Mouse (Mus musculus) heart, embryonic 12.5 days (tissue): ENCODE measurements at regions not wholly inside any gene's neighbourhood (a gene's known extent, or its start where the extent isn't known, plus 50 kb on each side); places are given as distances from the start of the nearest gene placed in this dataset.

Experiments used
- ATAC-seq: fragments of 200-750 bp; cut with Nextera tagmentation; 2 replicates; pipeline ENCODE4 v1.8.0; 2017; ENCODE audit warnings: moderate TSS enrichment, moderate library complexity; ENCODE audit not compliant: insufficient number of reproducible peaks, low FRiP score
- H3K27ac ChIP-seq: fragments of 300-500 bp; sonication (generic); 2 replicates; pipeline ENCODE4 v1.5.1; 2016; ENCODE audit warnings: mild to moderate bottlenecking, moderate library complexity; ENCODE audit not compliant: poor library complexity, severe bottlenecking
- H3K27me3 ChIP-seq: fragments of 300-500 bp; sonication (generic); replicated peaks from 2 replicates; pipeline ENCODE4 v1.6.1; 2016; ENCODE audit warnings: mild to moderate bottlenecking, moderate library complexity
- H3K36me3 ChIP-seq: fragments of 300-500 bp; sonication (generic); 2 replicates; pipeline ENCODE4 v1.6.1; 2016; ENCODE audit warnings: mild to moderate bottlenecking, moderate library complexity
- H3K4me1 ChIP-seq: fragments of 300-500 bp; sonication (generic); replicated peaks from 2 replicates; pipeline ENCODE4 v1.6.1; 2016; ENCODE audit warnings: mild to moderate bottlenecking
- H3K4me2 ChIP-seq: fragments of 300-500 bp; sonication (generic); 2 replicates; pipeline ENCODE4 v1.6.1; 2016; ENCODE audit warnings: mild to moderate bottlenecking, moderate library complexity
- H3K4me3 ChIP-seq: fragments of 300-500 bp; sonication (generic); 2 replicates; pipeline ENCODE4 v1.5.1; 2016; ENCODE audit warnings: mild to moderate bottlenecking
- H3K9ac ChIP-seq: fragments of 300-500 bp; sonication (generic); 2 replicates; pipeline ENCODE4 v1.6.1; 2016; ENCODE audit warnings: mild to moderate bottlenecking, moderate library complexity
- H3K9me3 ChIP-seq: fragments of 300-500 bp; sonication (generic); replicated peaks from 2 replicates; pipeline ENCODE4 v1.6.1; 2016; ENCODE audit warnings: mild to moderate bottlenecking, moderate library complexity
- WGBS: fragments of 180-500 bp; shearing (Covaris S2); methylation state at CpG from one replicate; pipeline ENCODE4 v1.1.7; 2016; 5-methylcytosine and 5-hydroxymethylcytosine counted together

DNA sequence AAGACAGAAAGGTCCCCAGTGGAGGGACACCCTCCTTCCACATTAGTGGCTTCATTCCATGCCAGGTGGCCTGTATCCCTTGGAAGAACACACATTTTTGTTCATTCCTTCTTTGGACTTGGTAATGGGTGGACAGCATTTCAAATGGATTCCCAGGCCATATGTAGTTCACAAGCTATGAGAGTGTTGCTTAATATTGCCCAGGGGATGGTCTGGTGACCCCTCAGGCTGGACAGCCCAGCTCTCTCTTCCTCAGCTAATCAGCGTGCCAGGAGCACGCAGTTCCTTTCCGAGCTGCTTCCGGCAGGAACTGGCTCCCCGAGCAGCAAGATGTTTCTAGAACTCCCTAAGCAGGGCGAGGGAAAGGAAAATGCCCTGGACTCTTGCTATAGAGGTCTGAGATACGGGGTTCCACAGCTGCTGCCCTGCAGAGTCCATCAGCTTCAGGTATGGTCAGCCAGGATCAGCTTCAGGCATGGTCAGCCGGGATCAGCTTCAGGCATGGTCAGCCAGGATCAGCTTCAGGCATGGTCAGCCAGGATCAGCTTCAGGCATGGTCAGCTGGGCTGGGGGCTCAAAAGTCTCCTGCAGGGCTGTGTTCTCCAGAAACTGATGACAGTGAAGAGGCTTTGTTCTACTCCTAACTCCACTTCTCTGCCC is 146.9 kb upstream of the Tmem45b start:
- no peaks in the 10 kb centered on the region for H3K27me3 ChIP-seq
- H3K4me3 ChIP-seq: no peak overlapping the region
- ATAC-seq: no peak
- H3K9me3 ChIP-seq: no peaks in the 10 kb centered on the region
- no peak overlapping the region for H3K4me2 ChIP-seq
- H3K27ac ChIP-seq: no peak overlapping the region
- peaks cover 17% of the 10 kb centered on the region for H3K4me1 ChIP-seq
- H3K9ac ChIP-seq: no peak overlapping the region
- WGBS: 62% methylated on average over 8 of the region's 8 CpGs
- H3K36me3 ChIP-seq: no peaks in the 10 kb centered on the region

DNA sequence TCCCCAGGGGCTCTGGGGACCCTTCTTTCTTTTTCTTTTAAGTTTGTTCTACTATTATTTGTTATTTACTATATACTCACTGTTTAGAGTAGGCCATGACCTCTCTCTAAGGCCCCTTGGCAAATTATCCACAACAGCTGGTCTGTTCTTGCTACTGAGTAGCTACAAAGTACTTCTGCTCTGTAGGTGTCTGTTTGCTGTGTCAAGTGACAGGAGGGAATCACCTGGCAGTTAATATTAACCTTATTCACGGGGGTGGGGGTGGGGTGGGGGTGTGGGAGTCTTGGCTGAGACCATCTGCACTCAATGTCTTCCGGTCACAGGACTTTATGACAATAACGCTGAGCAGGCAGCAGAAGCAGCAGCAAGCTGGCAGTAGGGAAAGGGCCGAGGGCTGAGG is 146.4 kb upstream of the Tmem45b start:
- no peak overlapping the region for H3K4me3 ChIP-seq
- H3K4me1 ChIP-seq: peaks cover 17% of the 10 kb centered on the region
- 57% methylated on average over 4 of the region's 4 CpGs for WGBS
- ATAC-seq: no peak
- no peak overlapping the region for H3K27ac ChIP-seq
- no peaks in the 10 kb centered on the region for H3K9me3 ChIP-seq
- H3K27me3 ChIP-seq: no peaks in the 10 kb centered on the region
- H3K4me2 ChIP-seq: no peak overlapping the region
- H3K9ac ChIP-seq: no peak overlapping the region
- no peaks in the 10 kb centered on the region for H3K36me3 ChIP-seq

DNA sequence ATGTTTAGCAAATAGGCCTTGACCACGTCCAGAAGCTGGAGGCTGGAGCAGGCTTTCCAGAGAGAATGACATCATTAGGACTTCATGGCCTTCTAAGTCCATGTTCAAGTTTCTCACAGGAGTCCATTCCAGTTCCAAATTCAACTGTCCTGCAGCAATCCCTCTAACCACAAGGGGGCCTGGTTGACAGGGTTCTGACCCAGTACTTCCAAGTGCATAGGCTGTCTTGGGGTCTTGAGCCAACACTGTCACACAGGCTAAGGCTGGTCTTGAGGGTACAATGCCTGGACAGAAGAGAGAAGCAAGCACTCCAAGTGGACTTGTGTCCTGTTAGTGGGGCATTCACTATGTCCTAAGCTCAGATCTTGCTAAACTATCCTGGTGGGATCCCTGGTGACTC is 145.9 kb upstream of the Tmem45b start:
- 58% methylated on average over 1 of the region's 1 CpGs for WGBS
- no peak overlapping the region for H3K27ac ChIP-seq
- no peaks in the 10 kb centered on the region for H3K27me3 ChIP-seq
- no peak overlapping the region for H3K4me2 ChIP-seq
- H3K4me1 ChIP-seq: peaks cover 17% of the 10 kb centered on the region
- H3K36me3 ChIP-seq: no peaks in the 10 kb centered on the region
- H3K4me3 ChIP-seq: no peak overlapping the region
- no peak overlapping the region for H3K9ac ChIP-seq
- ATAC-seq: no peak; the same call in 1 of the 2 replicates
- no peaks in the 10 kb centered on the region for H3K9me3 ChIP-seq

GRCm38 (mm10) chr9:31609731-31610130 is 145.5 kb upstream of the Tmem45b start:
- Histone ChIP-seq H3K27ac (no peak overlapping the region), H3K9ac (no peak overlapping the region), H3K4me1 (peaks cover 17% of the 10 kb centered on the region), H3K27me3 (no peaks in the 10 kb centered on the region), H3K4me2 (no peak overlapping the region), H3K4me3 (no peak overlapping the region), H3K36me3 (no peaks in the 10 kb centered on the region), H3K9me3 (no peaks in the 10 kb centered on the region)
- ATAC-seq: no peak
- 75% methylated on average over 3 of the region's 3 CpGs for WGBS

- Histone ChIP-seq H3K4me3 (no peak overlapping the region), H3K9ac (no peak overlapping the region), H3K4me1 (peaks cover 17% of the 10 kb centered on the region), H3K4me2 (no peak overlapping the region), H3K27ac (no peak overlapping the region), H3K36me3 (no peaks in the 10 kb centered on the region), H3K9me3 (no peaks in the 10 kb centered on the region), H3K27me3 (no peaks in the 10 kb centered on the region)
- WGBS: 53% methylated on average over 8 of the region's 8 CpGs
- no peak for ATAC-seq
Observed at GRCm38 (mm10) chr9:31608084-31608870, 144.0 kb upstream of the Tmem45b start.

DNA sequence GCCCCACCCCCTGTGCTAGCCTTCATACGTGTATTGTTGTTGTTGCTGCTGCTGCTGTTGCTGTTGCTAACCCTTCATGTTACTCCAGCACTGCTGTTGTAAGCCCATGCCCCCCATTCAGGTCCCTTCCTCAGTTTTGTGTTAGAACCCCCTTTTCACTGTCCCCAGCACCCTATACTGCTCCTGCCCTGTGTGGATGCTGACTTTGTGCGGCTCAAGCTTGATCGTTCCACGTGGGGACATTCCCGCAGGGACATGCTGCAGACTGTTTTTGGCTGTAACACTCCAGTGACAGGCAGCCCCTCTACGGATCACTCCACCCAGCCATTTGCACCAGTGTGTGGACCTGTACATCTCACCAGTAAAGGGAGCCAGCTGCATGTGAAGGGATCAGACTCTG is 142.7 kb upstream of the Tmem45b start:
- no peak overlapping the region for H3K4me2 ChIP-seq
- H3K36me3 ChIP-seq: no peaks in the 10 kb centered on the region
- H3K27ac ChIP-seq: no peak overlapping the region
- H3K9me3 ChIP-seq: no peaks in the 10 kb centered on the region
- H3K9ac ChIP-seq: no peak overlapping the region
- no peak overlapping the region for H3K4me3 ChIP-seq
- no peak for ATAC-seq
- 77% methylated on average over 6 of the region's 6 CpGs for WGBS
- H3K4me1 ChIP-seq: peaks cover 17% of the 10 kb centered on the region
- H3K27me3 ChIP-seq: no peaks in the 10 kb centered on the region

GRCm38 (mm10) chr9:31604497-31605090 is 140.3 kb upstream of the Tmem45b start:
- H3K4me1 ChIP-seq: 0 out of 2 replicates have a peak, but pooled peaks cover 6% of the 10 kb centered on the region
- H3K9ac ChIP-seq: no peak overlapping the region
- no peak overlapping the region for H3K4me3 ChIP-seq
- H3K4me2 ChIP-seq: no peak overlapping the region
- H3K9me3 ChIP-seq: no peaks in the 10 kb centered on the region
- no peak for ATAC-seq
- H3K36me3 ChIP-seq: no peaks in the 10 kb centered on the region
- H3K27me3 ChIP-seq: no peaks in the 10 kb centered on the region
- 74% methylated on average over 6 of the region's 6 CpGs for WGBS
- H3K27ac ChIP-seq: no peak overlapping the region

DNA sequence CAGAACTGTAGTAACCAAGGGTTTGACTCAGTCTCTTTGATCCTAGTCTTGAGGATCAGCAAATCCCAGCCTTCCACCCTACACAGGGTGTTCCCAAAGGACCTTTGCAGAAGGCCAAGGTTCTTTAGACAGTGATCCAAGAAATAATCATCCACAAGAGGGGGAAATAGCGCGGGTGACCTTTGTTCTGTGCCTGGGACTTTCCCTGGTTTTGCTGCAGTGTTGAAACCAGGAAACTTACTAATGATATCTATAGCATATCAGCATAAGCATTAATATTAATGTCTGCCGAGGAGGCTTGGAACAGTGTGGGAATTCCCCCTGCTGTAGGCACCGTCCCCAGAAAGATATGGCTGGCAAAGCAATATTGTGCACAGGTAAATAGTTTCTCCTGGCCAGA is 138.4 kb upstream of the Tmem45b start:
- H3K4me3 ChIP-seq: no peak overlapping the region
- H3K36me3 ChIP-seq: no peaks in the 10 kb centered on the region
- H3K27ac ChIP-seq: no peak overlapping the region
- no peaks in the 10 kb centered on the region for H3K4me1 ChIP-seq
- no peak for ATAC-seq
- no peak overlapping the region for H3K9ac ChIP-seq
- H3K9me3 ChIP-seq: no peaks in the 10 kb centered on the region
- 83% methylated on average over 4 of the region's 4 CpGs for WGBS
- no peak overlapping the region for H3K4me2 ChIP-seq
- no peaks in the 10 kb centered on the region for H3K27me3 ChIP-seq

- no peak for ATAC-seq
- no peaks in the 10 kb centered on the region; the same call in 1 of the 2 replicates for H3K27me3 ChIP-seq
- no peaks in the 10 kb centered on the region for H3K36me3 ChIP-seq
- H3K4me1 ChIP-seq: no peaks in the 10 kb centered on the region
- 78% methylated on average over 7 of the region's 7 CpGs for WGBS
- no peaks in the 10 kb centered on the region for H3K9me3 ChIP-seq
- H3K4me3 ChIP-seq: no peak overlapping the region
- no peak overlapping the region for H3K27ac ChIP-seq
- no peak overlapping the region for H3K9ac ChIP-seq
- no peak overlapping the region for H3K4me2 ChIP-seq
Observed at GRCm38 (mm10) chr9:31595096-31595495, 130.8 kb upstream of the Tmem45b start.

DNA sequence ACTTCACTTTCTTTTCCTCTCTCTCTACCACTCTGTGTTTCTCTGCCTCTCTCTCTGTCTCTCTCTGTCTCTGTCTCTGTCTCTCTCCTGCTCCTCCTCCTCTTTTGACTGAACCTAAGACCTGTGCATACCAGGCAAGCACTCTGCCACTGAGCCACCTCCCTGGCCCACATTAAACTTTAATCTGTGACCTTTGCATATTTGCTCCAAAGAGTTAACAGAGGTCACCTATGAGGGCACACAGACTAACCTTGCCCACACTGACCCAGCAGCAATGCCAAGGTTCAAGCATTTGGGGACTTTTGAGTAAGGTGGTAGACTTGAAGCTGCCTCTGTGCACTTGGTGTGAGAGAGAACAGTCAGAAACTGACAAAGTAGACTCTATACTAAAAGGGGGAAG is 123.4 kb upstream of the Tmem45b start:
- H3K27me3 ChIP-seq: peaks cover 3% of the 10 kb centered on the region; the same call in 1 of the 2 replicates
- ATAC-seq: no peak
- H3K36me3 ChIP-seq: no peaks in the 10 kb centered on the region
- H3K9ac ChIP-seq: no peak overlapping the region
- no peak overlapping the region for H3K4me3 ChIP-seq
- H3K4me2 ChIP-seq: no peak overlapping the region
- H3K4me1 ChIP-seq: no peaks in the 10 kb centered on the region
- H3K27ac ChIP-seq: no peak overlapping the region
- H3K9me3 ChIP-seq: no peaks in the 10 kb centered on the region

- Histone ChIP-seq H3K4me2 (no peak overlapping the region), H3K4me1 (no peaks in the 10 kb centered on the region), H3K27me3 (0 out of 2 replicates have a peak, but pooled peaks cover 3% of the 10 kb centered on the region), H3K4me3 (no peak overlapping the region), H3K36me3 (no peaks in the 10 kb centered on the region), H3K9ac (no peak overlapping the region), H3K9me3 (no peaks in the 10 kb centered on the region), H3K27ac (no peak overlapping the region)
- no peak for ATAC-seq
- 72% methylated on average over 10 of the region's 10 CpGs for WGBS
Observed at GRCm38 (mm10) chr9:31583983-31584382, 119.7 kb upstream of the Tmem45b start.
